Mouse (Mus musculus) MEL-GATA-1-ER (cell line): ENCODE data around the gene Cep55.

Experiments
- DNase-seq: peaks from one replicate; pipeline ENCODE4 v3.0.0-alpha.2; 2012; ENCODE audit warnings: low read depth; ENCODE audit errors: extremely low read depth

The Cep55 gene

DNA sequence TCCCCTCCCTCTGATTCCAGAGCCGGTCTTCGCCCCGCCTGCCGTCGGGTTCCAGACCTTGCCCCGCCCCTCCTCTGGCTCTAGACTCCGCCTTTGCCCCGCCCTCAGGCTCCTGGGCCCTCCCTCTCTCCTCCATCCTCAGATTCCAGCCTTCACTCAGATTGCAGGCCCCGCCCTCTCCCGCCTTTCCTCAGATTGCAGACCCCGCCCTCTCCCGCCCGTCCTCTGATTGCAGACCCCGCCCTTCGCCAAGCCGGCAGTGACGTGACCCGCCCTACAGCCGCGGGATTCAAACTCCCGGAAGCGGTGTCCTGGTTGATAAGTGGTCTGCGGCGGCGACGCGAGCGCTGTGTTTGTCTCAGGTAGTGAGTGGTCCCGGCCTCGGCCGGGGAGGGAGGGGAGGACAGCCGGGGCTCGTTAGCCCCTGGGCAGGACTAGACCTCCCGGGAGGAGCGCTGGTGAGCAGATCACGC, at the start of gene Cep55:
TSS of gene Cep55 (plus strand) at position 292 of the 473 bp plus-strand sequence.
- DNase-seq, result peak; percentile 81

DNA sequence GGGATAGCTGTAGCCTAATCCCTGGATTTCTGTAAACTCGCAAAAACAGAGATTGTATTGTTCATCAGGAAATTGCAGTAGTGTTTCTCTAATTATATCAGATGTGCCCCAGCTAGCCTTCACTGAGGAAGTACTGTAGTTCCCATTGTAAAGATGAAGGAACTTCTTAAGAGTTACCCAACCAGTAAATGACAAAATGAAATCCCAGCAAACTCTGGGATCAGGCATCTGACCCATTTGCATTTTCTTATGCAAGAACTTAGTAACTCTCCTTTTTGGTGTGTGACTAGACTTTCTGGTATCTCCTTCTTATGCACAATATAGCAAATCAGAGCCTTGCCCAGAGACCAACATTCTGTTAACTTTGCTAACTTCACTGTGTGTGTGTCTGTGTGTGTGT, 43.4 kb upstream of the Cep55 start:
- DNase-seq, result no peak

DNA sequence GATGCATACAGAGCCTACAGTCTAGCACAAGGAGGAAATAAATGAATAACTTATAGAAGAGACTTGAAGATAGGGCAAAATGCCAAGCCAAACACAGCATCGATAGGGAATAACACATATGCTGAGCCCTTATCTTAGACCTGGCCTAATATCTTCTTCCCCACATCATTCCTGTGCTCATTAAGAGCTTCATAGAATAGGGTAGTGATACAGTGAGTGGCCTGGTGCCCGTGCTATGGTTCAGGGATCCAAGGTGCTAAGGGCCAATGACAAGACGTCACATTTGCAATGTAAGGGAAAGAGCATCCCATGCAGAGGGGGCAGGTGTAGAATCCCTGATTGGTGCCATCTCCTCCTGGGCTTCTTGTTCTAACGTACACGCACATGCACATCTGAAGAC, 40.4 kb upstream of the Cep55 start:
- no peak for DNase-seq

DNA sequence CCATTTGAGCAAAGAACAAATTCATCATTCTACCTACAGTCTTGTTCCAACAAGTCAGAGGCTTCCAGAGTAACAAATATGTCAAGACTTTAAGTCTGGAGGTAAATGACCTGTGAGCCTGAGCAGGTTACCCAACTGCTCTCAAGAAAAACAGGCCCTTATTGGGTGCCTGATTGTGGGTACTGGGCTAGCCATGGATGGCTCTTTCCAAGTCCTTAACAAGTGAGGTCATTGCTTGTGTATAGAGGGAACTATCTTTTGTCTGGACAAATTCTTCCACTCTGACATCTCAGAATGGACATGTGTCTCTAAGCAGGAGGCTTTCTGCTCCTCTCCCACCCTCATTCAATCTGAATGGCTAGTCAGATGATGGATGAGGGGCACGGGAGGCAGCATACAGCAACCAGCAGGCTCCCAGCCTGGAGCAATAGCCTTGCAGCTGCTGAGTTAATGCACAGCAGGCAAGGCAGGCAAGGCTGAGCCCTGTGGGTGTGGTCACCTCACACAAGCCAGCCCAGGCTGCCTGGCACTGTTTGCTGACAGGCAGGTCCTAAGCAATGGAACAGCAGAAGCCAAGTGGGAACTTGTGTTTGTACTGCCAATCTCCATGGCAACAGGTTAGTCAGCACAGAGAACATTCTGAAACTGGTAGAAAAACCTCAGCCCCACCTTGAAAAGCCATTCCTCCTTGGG, 39.5 kb upstream of the Cep55 start:
- no peak for DNase-seq

DNA sequence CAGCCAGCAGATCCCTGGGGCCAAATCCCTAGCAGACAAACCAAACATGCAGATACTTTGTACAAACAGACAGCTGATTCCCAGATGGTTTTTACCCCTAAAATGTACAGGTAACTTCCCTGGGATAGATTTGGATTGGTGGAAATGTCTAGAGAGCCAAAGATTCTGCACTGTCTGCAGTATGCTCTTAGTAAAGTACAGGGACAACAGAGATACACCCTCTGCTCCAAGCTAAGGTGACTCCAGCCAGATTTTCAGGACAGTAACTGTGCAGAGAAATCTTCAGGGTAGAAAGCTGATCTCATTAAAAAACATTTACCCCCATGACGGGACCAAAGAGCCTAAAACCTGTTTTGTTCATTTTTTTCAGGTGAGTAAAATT, 38.9 kb upstream of the Cep55 start:
- DNase-seq, result no peak

DNA sequence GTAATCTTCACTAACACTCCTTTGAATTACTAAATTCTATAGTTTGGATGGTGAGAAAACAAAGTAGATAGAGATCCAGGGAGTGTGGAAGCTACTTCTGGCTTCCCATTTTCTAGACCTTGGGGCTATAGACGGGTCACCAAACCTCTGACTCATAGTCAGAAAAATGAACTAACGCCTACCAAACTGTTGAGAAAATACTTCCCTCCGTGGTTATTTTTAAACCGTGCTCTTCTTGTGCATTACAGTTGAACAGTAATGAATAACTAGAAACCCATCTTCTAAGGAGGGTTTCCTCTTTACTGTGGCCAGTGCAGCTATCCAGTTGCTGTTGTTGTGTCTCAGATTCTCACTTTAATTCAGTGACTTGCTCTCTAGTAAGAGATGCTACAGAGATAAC, 32.1 kb upstream of the Cep55 start:
- DNase-seq, result no peak

DNA sequence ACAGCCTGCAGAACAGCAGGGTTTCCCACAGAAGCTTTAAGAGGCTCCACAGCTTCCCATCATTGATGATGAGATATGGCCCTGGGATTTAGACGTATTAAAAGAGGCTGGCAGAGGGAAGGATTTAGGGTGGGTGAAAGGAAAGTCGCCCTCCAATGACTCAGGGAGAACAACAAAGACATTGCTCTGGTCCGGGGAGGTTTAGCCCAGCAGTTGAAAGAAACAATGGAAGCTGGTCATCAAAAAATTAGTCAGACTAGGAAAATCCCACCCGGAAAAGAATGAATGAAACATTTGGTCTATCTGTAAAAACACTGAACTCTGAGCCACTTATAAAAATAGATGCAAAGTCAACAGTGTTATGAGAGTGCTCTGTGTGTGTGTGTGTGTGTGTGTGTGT, 31.2 kb upstream of the Cep55 start:
- no peak for DNase-seq

DNA sequence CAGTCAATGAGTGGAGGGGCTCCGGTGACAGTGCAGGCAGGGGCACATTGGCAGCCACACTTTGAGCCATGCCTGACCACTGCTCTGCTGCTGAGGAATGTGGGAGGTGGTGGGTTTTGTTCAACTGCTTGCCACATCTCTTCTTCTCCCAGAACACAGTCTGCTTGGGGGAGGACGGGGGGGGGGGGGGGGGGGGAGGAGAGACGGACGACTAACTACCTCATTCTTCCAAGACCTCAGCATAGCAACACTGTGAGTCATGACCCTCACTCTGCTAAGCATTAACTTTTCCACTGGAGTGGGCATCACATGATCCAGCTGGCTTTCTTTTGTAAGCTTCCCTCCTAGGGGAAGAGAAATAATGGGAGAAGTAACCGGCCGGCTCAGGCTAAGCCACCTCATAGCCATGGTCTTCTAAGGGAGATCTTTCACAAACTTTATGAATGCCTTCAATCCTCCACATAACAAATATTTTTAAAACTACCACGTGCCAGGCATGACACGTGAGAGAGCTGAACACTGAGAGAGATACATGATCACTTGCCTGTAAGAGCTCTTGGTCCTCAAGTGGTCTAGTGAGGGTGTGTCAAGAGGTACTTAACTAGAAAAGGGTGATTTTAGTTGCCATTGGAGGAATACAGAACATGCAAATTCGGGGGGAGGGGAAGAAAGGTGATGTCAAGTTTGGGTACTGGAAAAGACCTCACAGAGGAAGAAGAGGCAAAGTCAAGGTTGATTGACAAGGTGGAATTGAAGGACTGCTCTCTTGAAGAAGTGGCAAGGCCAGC, 29.4 kb upstream of the Cep55 start:
- no peak for DNase-seq

DNA sequence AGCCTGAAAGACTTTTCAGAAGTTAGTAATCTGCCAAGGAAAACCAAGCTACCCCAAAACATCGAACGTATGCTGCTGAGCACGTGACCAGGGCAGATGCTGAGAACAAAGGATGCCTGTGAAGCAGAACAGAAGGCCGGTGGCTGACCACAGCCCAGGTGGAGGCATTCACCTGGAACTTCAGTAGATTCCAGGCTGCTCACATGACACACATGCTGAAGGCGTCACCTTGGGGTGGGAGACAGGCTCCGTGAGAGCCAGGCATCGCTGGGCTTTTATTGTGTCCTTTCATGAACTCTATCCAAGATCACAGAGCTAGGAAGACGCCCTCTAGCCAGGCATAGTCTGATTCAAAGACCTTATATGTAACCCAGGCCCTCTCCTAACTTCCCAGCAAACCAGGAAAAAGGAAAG, 28.6 kb upstream of the Cep55 start:
- no peak for DNase-seq

DNA sequence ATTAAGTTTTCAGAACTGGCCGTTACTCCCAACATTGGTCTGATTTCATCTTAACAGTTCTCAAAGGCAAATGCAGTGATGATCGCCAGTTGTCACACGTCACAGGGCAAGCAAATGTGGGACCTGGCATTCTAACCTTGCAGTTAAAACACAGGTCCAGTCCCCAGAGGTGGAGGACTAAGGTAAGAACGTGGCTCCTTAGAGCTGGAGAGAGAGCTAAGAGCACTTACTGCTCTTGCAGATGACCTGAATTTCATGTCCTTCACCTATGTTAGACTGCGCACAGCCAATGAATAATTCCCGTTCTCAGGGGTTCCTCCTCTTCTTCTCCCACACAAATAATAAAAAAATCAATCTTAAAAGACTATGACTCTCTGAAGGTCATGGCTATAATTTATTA, 27.4 kb upstream of the Cep55 start:
- no peak for DNase-seq

DNA sequence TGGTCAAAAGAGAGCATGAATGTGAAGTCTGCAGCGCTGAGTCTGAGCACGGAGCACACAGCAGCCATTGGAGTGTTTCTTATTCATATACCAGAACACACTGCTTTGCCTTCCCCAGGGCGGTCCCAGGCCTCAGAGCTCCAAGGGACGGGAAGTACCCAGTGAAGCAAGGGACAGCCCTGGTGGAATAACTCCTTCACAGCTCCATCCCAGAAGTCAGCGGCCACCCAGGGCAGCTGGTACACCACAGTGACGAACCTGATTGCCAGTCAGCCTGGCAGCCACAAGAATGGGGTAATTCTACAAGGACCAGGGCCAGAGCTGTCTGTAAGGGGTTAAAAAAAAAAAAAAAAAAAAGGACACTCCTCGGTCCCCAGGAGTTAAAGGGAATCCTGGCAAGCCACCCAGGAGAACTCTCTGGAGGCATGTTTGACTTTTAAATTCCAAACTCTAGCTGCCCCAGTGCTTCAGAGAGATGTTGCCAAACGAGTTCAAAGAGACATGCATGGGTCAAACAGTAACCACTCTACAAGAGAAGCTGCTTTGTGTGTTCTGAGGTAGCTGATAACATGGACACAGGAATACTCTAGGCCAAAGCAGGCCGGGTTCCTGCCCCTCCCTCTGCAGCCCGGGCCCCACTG, 26.8 kb upstream of the Cep55 start:
- no peak for DNase-seq

DNA sequence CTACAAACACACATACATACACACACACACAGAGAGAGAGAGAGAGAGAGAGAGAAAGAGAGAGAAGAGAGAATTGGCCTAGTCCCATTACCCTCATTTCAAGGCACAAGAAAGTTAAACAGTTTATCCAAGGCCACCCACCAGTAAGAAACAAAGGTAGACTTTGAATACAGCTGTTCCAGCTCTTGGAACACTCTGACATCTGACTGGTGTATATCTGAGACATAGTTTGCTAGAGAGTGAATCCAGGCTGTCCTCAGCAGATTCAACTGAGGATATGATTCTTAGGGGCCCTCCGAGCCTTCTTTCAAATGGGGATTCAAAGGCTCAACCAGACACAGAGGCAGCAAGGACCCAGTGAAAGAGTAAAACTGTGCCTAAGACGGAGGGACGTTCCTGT, 25.5 kb upstream of the Cep55 start:
- no peak for DNase-seq

DNA sequence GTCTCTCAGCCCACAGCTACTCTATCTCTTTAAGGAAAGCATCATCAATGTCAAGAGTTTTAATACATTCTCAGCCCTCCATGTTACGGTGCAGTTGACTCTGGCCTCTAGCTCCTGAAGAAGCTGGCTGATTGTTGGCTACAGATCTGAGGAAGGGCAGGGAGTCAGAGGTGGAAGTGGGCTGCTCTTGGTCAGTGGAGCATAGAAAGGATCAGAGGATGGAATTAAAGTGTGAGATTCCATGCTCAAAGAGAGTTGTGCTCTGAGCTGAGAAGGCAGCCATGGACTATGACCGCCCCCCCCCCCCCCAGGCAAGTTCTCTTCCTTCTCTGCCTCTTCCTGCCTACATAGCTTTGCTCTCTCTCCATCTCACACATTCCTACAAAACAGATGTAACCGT, 24.9 kb upstream of the Cep55 start:
- no peak for DNase-seq

DNA sequence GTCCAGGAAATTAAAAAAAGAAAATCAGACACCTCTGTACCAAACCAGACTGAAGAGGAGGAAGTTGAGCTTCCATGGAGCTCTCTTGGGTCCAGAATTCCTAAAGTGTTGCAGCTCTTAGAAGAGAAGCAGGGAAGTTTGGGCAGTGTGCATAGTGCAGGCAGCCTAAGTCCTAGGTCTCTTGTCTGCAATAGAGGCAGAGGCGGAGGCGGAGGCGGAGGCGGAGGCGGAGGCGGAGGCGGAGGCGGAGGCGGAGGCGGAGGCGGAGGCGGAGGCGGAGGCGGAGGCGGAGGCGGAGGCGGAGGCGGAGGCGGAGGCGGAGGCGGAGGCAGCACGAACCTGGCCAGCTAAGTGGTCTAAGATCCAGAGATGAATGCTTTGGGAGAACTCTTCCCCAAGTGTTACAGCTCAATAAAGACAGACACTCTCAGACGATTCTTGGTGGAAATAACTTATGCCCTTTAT, 24.1 kb upstream of the Cep55 start:
- DNase-seq, result no peak

DNA sequence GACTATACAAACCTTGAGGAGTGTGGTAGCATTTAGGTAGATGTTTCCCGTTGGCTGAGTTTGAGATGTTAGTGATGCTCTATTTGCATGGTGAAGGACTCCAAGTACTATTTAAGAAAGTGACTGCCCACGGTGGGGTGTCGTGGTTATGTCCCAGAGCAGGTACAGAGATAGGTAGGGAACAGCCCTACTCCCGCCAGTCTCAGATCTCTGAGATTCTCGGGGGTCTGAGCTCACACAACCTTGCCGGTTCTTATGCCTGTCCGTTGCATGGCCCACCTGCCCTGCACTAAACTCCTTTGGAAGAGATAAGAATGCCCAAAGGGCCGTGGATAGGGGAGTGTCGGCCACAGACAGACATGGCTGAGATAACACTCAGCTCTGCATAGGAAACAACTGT, 23.7 kb upstream of the Cep55 start:
- DNase-seq, result no peak

DNA sequence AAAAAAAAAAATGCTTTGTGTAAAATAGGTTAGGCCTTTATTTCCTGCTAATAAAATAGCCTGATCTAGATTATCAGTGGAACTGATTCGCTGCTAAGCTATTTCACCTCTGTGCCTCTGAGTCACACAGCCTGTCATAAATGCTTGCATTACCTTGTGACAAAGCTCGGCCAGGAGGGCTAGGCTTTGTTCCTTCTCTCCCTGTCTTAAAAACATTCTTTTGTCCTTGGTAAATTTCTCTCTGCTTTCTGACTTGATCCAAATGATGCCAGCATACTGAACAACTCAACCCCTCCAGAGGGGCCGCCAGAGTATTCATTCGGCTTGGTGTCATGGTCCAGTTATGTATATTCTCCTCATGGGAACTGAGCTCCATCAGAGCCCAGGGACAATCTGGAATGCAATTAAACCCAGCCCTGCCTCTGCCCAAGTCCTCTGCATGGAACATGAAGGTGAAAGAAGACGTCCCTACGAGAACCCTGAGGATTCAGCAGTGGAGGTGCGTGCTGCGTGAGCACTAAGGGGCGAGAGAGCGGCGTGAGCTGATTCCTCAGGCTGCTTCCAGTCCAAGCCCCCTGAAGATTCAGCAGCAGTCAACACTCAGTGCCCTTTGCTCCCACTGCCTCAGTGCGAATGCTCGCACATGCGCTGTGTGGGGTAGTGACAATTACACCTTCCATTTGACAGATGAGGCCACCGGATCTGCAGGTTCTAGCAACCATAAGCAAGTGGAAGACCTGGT, 21.6 kb upstream of the Cep55 start:
- DNase-seq, result no peak

DNA sequence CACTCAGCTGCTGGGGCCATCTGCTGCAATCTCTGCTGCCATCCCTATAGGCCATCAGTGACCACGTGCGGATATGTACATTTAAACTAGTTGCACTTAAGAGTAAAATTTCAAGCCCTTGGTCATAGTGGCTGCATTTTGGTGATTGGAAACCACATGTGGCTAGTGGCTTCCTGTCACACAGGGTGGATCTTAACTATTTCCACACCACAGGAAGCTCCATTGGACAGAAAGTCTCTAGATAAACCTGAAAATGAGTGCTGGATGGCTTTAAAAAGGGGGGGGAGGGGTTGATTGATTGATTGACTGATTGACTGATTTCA, 21.1 kb upstream of the Cep55 start:
- DNase-seq, result no peak

DNA sequence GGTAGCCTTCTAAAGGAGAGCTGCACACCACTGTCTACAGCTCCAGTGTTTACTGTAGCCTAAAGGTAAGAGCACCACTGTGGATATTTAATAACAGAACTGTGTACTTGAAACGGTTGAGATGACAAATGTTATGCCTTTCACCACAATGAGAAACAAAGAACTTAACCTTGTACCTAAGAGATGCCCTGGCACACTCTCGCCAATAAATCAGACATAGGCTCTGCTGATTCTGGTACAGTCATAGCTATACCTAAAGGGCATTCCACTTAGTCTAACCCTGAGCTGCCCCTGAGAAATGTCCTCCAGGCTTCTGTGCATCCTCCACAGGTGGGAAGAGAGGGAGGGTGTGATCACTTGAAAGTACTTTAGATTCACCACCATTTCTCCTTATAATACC, 20.1 kb upstream of the Cep55 start:
- no peak for DNase-seq

DNA sequence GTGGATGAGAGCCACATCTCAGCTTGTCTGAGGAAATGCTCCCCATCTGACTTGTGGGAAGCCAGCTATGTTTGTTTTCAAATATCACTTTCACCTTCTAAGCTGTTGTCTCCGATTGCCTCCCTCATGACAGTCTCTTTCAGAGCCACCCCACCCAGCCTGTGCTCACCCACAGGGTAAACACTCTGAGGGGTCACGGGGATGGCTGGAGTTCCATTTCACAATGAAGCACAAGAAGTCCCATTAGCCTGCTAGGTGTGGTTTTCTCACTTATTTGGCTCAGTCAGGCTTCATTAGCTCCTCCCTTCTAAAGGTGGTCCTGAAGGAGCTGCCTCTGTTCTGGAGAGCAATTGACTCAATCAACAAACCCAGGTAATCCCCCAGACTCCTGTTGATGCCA, 19.0 kb upstream of the Cep55 start:
- DNase-seq, result no peak

DNA sequence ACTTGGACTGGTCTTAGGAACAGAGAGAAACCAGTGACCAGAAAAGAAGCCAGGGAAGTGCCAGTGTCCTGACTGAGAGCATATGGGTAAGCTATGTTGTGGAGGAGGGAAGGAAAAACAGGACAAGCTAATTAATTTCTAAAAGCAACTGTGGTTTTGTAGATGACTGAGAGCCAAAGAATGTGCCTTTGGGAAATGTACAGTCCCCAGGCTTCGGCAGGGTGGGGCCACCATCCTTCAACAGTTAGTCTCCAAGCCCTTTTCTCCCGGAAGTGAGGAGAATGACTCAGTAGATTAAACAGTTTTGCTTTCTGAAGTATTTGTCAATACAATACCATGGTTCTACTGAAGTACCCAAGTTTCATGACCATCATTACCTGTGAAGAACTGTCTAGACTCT, 16.5 kb upstream of the Cep55 start:
- no peak for DNase-seq

DNA sequence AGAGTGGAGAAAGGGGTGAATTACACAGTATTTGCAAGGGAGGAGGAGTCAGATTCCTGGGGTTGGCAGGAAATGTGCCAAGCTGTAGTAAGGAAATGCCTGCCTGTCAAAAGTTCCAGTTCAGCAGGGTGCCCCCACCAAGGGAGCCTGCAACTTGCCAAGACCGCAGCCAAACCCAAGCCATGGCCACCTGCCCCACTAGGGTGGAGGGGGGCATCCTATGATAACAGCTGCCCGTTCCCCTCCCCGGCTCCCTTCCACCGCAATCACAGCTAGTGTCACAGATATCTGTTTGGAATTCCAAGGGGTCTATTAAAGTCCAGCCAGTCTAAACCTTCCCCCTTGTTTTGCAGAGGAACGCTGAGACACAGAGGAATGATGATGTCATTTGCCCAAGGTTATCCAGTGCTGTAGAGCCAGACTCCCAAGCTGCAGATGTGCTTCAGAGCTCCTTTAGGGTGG, 12.5 kb upstream of the Cep55 start:
- DNase-seq, result no peak
